Mouse (Mus musculus): Measurements from ENCODE around the gene Ccdc83. TPM values are rescaled to one million over a fixed set of nuclear protein-coding genes. Genes with fewer than 3 reads are reported as not detected.

The Ccdc83 gene
- polyA plus RNA-seq, 1 experiment from 2014 or later, result not detected

DNA sequence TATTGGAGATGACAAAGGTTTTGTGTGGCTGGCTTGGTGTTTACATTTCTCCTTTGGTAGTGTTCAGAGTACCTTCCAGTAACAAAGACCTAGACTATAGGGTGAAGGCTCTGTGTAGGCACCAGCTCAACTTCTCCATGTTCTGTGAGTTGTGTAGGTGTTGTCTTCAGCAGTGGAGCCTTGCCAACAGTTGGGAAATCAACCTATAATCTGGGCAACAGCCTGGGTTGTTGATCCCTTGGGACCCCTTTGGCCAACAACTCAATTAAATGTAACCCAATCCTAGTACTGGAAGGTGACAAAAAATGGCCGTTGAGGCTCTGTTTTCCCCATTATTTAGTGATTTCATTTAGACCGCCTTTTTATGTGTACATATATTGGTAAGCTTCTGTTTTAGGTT is 55.5 kb downstream of the Ccdc83 start:
- 83% methylated on average over 2 of the region's 2 CpGs for WGBS
- no peak overlapping the region for H3K9ac ChIP-seq
- peaks cover 19% of the 10 kb centered on the region for H3K36me3 ChIP-seq
- H3K27me3 ChIP-seq, result no peaks in the 10 kb centered on the region
- H3K4me2 ChIP-seq, result no peak overlapping the region
- H3K9me3 ChIP-seq, result no peaks in the 10 kb centered on the region
- H3K4me1 ChIP-seq, result 0 out of 2 replicates have a peak, but pooled peaks cover 4% of the 10 kb centered on the region
- ATAC-seq (ENCODE audit: insufficient number of reproducible peaks, insufficient read depth, low FRiP score, low TSS enrichment, low read depth), result no peak
- no peak overlapping the region for H3K4me3 ChIP-seq
- H3K27ac ChIP-seq, result no peak overlapping the region

- no peak for ATAC-seq (ENCODE audit: insufficient number of reproducible peaks, insufficient read depth, low FRiP score, low TSS enrichment, low read depth)
- Histone ChIP-seq H3K9me3 (no peaks in the 10 kb centered on the region), H3K4me3 (no peak overlapping the region), H3K27me3 (no peaks in the 10 kb centered on the region), H3K9ac (no peak overlapping the region), H3K36me3 (peaks cover 39% of the 10 kb centered on the region), H3K27ac (no peak overlapping the region), H3K4me1 (0 out of 2 replicates have a peak, but pooled peaks cover 4% of the 10 kb centered on the region), H3K4me2 (no peak overlapping the region)
- WGBS, result 91% methylated on average over 2 of the region's 2 CpGs
These were observed 61.7 kb downstream of the Ccdc83 start for GRCm38 (mm10) chr7:90203914-90204313.

- Histone ChIP-seq H3K27ac (no peak overlapping the region), H3K27me3 (no peaks in the 10 kb centered on the region), H3K4me2 (no peak overlapping the region), H3K4me1 (0 out of 2 replicates have a peak, but pooled peaks cover 4% of the 10 kb centered on the region), H3K9me3 (no peaks in the 10 kb centered on the region), H3K4me3 (no peak overlapping the region), H3K36me3 (peaks cover 34% of the 10 kb centered on the region), H3K9ac (no peak overlapping the region)
- 86% methylated on average over 2 of the region's 2 CpGs for WGBS
- ATAC-seq (ENCODE audit: insufficient number of reproducible peaks, insufficient read depth, low FRiP score, low TSS enrichment, low read depth), result no peak
These were observed 63.6 kb downstream of the Ccdc83 start for GRCm38 (mm10) chr7:90201877-90202465.

DNA sequence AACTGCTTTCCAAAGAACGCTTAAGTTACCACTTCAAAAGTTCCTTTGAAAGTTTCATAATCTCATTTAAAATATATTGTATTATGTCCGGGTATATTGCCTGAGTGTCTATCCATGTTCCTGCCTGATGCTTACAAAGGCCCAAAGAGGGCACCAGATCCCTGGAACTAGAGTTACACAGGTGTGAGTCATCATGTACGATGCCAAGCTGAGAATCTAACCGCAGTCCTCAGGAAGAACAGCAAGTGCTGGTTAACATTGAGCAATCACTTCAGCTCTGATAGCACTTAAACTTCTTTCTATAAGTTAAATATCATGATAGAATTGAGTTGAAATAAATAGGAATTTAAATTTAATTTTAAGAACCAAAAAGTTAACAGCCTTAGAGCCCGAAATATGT is 65.3 kb downstream of the Ccdc83 start:
- Histone ChIP-seq H3K27me3 (no peaks in the 10 kb centered on the region), H3K27ac (no peak overlapping the region), H3K4me3 (no peak overlapping the region), H3K36me3 (peaks cover 41% of the 10 kb centered on the region), H3K9me3 (no peaks in the 10 kb centered on the region), H3K4me1 (no peaks in the 10 kb centered on the region), H3K9ac (no peak overlapping the region), H3K4me2 (no peak overlapping the region)
- WGBS, result 91% methylated on average over 5 of the region's 5 CpGs
- ATAC-seq (ENCODE audit: insufficient number of reproducible peaks, insufficient read depth, low FRiP score, low TSS enrichment, low read depth), result no peak

DNA sequence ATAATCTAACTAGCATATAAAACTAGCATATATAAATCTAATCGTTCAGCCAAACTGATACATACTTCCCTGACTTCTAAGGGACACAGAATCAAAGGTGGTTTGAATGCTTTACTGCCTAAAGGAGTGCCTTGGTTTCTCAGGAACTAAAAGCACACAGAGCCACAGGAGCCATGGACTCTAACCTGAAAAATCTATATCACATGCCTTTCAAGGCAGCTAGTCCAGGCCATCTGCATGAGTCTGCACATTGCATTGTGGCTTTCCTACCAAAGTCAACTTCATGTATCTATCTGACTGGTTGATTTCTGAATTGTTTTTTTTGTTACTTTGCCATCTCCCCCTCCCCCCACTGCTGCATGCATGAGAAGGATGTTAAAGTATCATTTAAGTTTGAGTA is 84.9 kb downstream of the Ccdc83 start:
- H3K9ac ChIP-seq, result no peak overlapping the region
- H3K4me2 ChIP-seq, result no peak overlapping the region
- WGBS, result 100% methylated on average over 1 of the region's 1 CpGs
- no peaks in the 10 kb centered on the region for H3K4me1 ChIP-seq
- no peaks in the 10 kb centered on the region for H3K27me3 ChIP-seq
- peaks cover 48% of the 10 kb centered on the region for H3K36me3 ChIP-seq
- H3K27ac ChIP-seq, result no peak overlapping the region
- H3K4me3 ChIP-seq, result no peak overlapping the region
- ATAC-seq (ENCODE audit: insufficient number of reproducible peaks, insufficient read depth, low FRiP score, low TSS enrichment, low read depth), result no peak
- H3K9me3 ChIP-seq, result no peaks in the 10 kb centered on the region

- no peaks in the 10 kb centered on the region for H3K27me3 ChIP-seq
- WGBS, result 91% methylated on average over 2 of the region's 2 CpGs
These were observed 90.0 kb downstream of the Ccdc83 start for GRCm38 (mm10) chr7:90175576-90175975.

More at GRCm38 (mm10) chr7:90175576-90175975, 90.0 kb downstream of the Ccdc83 start:
- no peaks in the 10 kb centered on the region for H3K9me3 ChIP-seq
- no peak overlapping the region for H3K9ac ChIP-seq
- no peak for ATAC-seq (ENCODE audit: insufficient number of reproducible peaks, insufficient read depth, low FRiP score, low TSS enrichment, low read depth)
- H3K4me3 ChIP-seq, result no peak overlapping the region
- H3K36me3 ChIP-seq, result peaks cover 48% of the 10 kb centered on the region
- H3K27ac ChIP-seq, result no peak overlapping the region
- H3K4me2 ChIP-seq, result no peak overlapping the region
- no peaks in the 10 kb centered on the region for H3K4me1 ChIP-seq

Other genes with a start within 250 kb of the Ccdc83 start
- 41.5 and 49.7 TPM in 2 replicates for gene Picalm, start 135.6 kb downstream of the Ccdc83 start, polyA plus RNA-seq (2015; fragmentation: Nextera tagmentation; extraction: Ambion mirVana)
- 5.4 and 8.4 TPM in 2 replicates for gene Sytl2, start 36.5 kb upstream of the Ccdc83 start, polyA plus RNA-seq (2015; fragmentation: Nextera tagmentation; extraction: Ambion mirVana)
- gene Ccdc89, start 160.8 kb upstream of the Ccdc83 start, polyA plus RNA-seq (2015; fragmentation: Nextera tagmentation; extraction: Ambion mirVana), result 1.9 and 2.5 TPM in 2 replicates
- gene Crebzf, start 177.0 kb upstream of the Ccdc83 start, polyA plus RNA-seq (2015; fragmentation: Nextera tagmentation; extraction: Ambion mirVana), result 42.8 and 43.3 TPM in 2 replicates
- gene Tmem126a, start 191.5 kb upstream of the Ccdc83 start, polyA plus RNA-seq (2015; fragmentation: Nextera tagmentation; extraction: Ambion mirVana), result 112 and 116 TPM in 2 replicates
- gene Tmem126b, start 210.2 kb upstream of the Ccdc83 start, polyA plus RNA-seq (2015; fragmentation: Nextera tagmentation; extraction: Ambion mirVana), result 41.1 and 42.0 TPM in 2 replicates
- gene Dlg2, start 210.9 kb upstream of the Ccdc83 start, polyA plus RNA-seq (2015; fragmentation: Nextera tagmentation; extraction: Ambion mirVana), result 13.3 and 15.5 TPM in 2 replicates

All from embryonic facial prominence, embryonic 13.5 days (tissue).